Mouse (Mus musculus) limb, embryonic 11.5 days (tissue): Measurements from ENCODE around the gene Sc5d. TPM values are rescaled to one million over a fixed set of nuclear protein-coding genes. Genes with fewer than 3 reads are reported as not detected.

ENCODE experiments used
- ATAC-seq: fragments of 200-750 bp; cut with Nextera tagmentation; 2 replicates; pipeline ENCODE4 v1.8.0; 2017; ENCODE audit warnings: low read depth; ENCODE audit not compliant: insufficient number of reproducible peaks, low FRiP score, low TSS enrichment
- DNase-seq: peaks from one replicate; pipeline ENCODE4 v3.0.0-alpha.2; 2015; ENCODE audit warnings: low spot score
- H3K27ac ChIP-seq: fragments of 300-500 bp; sonication (generic); replicated peaks from 2 replicates; pipeline ENCODE4 v1.5.1; 2014; ENCODE audit warnings: low read depth, mild to moderate bottlenecking, low read length
- H3K27me3 ChIP-seq: fragments of 300-500 bp; sonication (generic); 2 replicates; pipeline ENCODE4 v1.6.1; 2014; ENCODE audit warnings: mild to moderate bottlenecking, low read length, mixed read lengths; ENCODE audit not compliant: control insufficient read depth, insufficient read depth
- H3K36me3 ChIP-seq: fragments of 300-500 bp; sonication (generic); 2 replicates; pipeline ENCODE4 v1.6.1; 2014; ENCODE audit warnings: mild to moderate bottlenecking, low read length, moderate library complexity, mixed read lengths; ENCODE audit not compliant: control insufficient read depth, insufficient read depth
- H3K4me1 ChIP-seq: fragments of 300-500 bp; sonication (generic); 2 replicates; pipeline ENCODE4 v1.6.1; 2014; ENCODE audit warnings: low read length, mixed read lengths; ENCODE audit not compliant: control insufficient read depth, insufficient read depth
- H3K4me2 ChIP-seq: fragments of 300-500 bp; sonication (generic); 2 replicates; pipeline ENCODE4 v1.6.1; 2014; ENCODE audit warnings: low read depth, mild to moderate bottlenecking, moderate library complexity; ENCODE audit not compliant: severe bottlenecking
- H3K4me3 ChIP-seq: fragments of 300-500 bp; sonication (generic); 2 replicates; pipeline ENCODE4 v1.5.1; 2014; ENCODE audit warnings: low read depth, low read length
- H3K9ac ChIP-seq: fragments of 300-500 bp; sonication (generic); 2 replicates; pipeline ENCODE4 v1.6.1; 2014; ENCODE audit warnings: mild to moderate bottlenecking, low read length
- H3K9me3 ChIP-seq: fragments of 300-500 bp; sonication (generic); 2 replicates; pipeline ENCODE4 v1.6.1; 2016; ENCODE audit warnings: low read length; ENCODE audit not compliant: control insufficient read depth
- WGBS: fragments of 180-500 bp; shearing (Covaris S2); extraction: QIAGEN DNeasy Blood & Tissue Kit; methylation state at CpG from one replicate; pipeline ENCODE4 v1.1.7; 2014; 5-methylcytosine and 5-hydroxymethylcytosine counted together
- polyA plus RNA-seq: library from polyadenylated mRNA; unstranded; fragments of >200 nt; fragmentation: Nextera tagmentation; extraction: Ambion mirVana; gene quantifications from 2 replicates; pipeline ENCODE4 v1.2.1, GENCODE M21; 2014

The Sc5d gene
- polyA plus RNA-seq, 1 experiment from 2014 or later = 49.6 TPM

DNA sequence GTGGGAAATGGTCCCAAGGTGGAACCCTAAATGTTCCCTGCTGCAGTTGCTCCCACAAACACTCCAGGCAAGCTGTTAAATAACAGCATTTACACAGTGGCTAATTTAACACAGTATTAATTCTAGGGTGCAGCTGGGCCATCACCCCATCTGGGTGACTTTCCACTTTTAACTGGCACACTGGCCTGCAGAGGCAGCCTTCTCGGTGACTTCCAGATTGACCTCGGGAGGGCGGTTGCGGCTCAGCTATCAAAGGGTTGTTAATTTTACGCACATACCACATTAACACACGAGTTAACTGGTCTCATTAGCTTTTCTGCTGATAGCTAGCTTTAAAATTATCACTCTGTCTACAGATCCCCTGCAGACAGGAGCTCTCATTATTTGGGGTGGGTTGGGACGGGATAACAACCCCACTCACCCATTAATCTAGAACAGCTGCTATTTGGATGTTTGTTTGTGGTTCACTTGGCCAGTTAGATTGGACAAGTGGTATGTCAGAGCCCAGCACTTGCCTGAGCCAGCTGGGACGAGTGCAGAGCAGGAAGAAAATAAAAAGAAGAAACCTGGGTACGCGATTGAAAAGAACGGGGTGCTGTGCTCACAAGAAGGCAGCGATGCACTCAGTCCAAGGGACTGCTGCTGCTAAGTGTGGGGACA, 44.9 kb downstream of the Sc5d start:
- Histone ChIP-seq H3K27me3 (no peaks in the 10 kb centered on the region), H3K36me3 (no peaks in the 10 kb centered on the region), H3K9me3 (no peaks in the 10 kb centered on the region), H3K4me1 (0 out of 2 replicates have a peak, but pooled peaks cover 6% of the 10 kb centered on the region), H3K27ac (no peak overlapping the region), H3K9ac (no peak overlapping the region), H3K4me2 (no peak overlapping the region), H3K4me3 (no peak overlapping the region)
- ATAC-seq = 0 out of 2 replicates have a peak, but pooled peaks have one; percentile 6
- WGBS = 16% methylated on average over 12 of the region's 12 CpGs
- peak; percentile 49 for DNase-seq

- Histone ChIP-seq H3K27ac (no peak overlapping the region), H3K4me2 (no peak overlapping the region), H3K9me3 (no peaks in the 10 kb centered on the region), H3K4me3 (no peak overlapping the region), H3K27me3 (no peaks in the 10 kb centered on the region), H3K36me3 (no peaks in the 10 kb centered on the region), H3K4me1 (0 out of 2 replicates have a peak, but pooled peaks cover 6% of the 10 kb centered on the region), H3K9ac (no peak overlapping the region)
- DNase-seq = no peak
- ATAC-seq = no peak
- WGBS = 82% methylated on average over 10 of the region's 10 CpGs
Measured at GRCm38 (mm10) chr9:42217685-42218084, 46.4 kb downstream of the Sc5d start.

DNA sequence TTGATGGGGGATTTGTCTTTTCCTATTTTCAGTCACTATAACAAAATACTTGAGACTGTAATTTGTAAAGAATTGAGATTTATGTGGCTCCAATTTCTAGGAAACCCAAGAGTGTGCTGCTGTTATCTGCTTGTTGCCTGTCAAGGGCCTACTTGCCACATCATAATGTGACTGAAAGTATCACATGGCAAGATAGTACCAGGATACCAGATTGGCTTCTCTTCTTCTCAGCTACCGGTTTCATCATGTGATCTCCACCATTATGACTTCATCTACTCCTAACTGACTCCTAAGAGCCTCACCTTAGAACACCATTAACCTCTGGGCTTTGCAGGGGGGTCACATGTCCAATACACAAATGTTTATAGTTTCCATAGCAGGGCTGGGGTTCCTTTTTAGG, 49.9 kb downstream of the Sc5d start:
- H3K4me1 ChIP-seq = 0 out of 2 replicates have a peak, but pooled peaks cover 3% of the 10 kb centered on the region
- no peak overlapping the region for H3K4me2 ChIP-seq
- DNase-seq (no peak), ATAC-seq (no peak)
- H3K4me3 ChIP-seq = no peak overlapping the region
- no peak overlapping the region for H3K27ac ChIP-seq
- H3K9me3 ChIP-seq = no peaks in the 10 kb centered on the region
- 69% methylated on average over 1 of the region's 1 CpGs for WGBS
- no peaks in the 10 kb centered on the region for H3K27me3 ChIP-seq
- H3K36me3 ChIP-seq = no peaks in the 10 kb centered on the region
- H3K9ac ChIP-seq = no peak overlapping the region

DNA sequence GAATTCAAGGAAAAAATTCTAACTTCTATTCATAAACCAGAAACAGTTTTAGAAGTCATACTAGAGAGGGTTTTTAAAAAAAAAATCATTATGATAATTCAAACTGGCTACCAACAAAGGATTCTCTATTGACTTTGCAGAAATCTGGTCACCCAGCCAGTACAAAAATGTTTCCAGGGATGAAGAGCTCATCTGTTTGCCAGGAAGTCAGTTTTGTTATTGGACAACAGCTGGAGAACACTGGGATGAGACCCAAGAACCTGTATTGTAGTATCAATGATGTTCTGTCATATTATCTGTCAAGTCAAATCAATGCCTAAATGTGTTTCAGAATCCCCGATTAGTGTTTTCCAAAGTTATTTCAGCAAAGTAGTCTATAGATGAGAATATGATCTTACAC, 50.9 kb downstream of the Sc5d start:
- Histone ChIP-seq H3K9me3 (no peaks in the 10 kb centered on the region), H3K9ac (no peak overlapping the region), H3K4me1 (no peaks in the 10 kb centered on the region), H3K36me3 (no peaks in the 10 kb centered on the region), H3K4me3 (no peak overlapping the region), H3K4me2 (no peak overlapping the region), H3K27me3 (no peaks in the 10 kb centered on the region), H3K27ac (no peak overlapping the region)
- ATAC-seq = no peak
- WGBS = 94% methylated on average over 1 of the region's 1 CpGs
- DNase-seq = no peak

- ATAC-seq (no peak), DNase-seq (no peak)
- Histone ChIP-seq H3K9ac (no peak overlapping the region), H3K27ac (no peak overlapping the region), H3K4me1 (no peaks in the 10 kb centered on the region), H3K4me2 (no peak overlapping the region), H3K4me3 (no peak overlapping the region), H3K36me3 (no peaks in the 10 kb centered on the region), H3K9me3 (no peaks in the 10 kb centered on the region), H3K27me3 (no peaks in the 10 kb centered on the region)
- WGBS = 91% methylated on average over 6 of the region's 6 CpGs
Measured at GRCm38 (mm10) chr9:42209666-42210065, 54.4 kb downstream of the Sc5d start.

DNA sequence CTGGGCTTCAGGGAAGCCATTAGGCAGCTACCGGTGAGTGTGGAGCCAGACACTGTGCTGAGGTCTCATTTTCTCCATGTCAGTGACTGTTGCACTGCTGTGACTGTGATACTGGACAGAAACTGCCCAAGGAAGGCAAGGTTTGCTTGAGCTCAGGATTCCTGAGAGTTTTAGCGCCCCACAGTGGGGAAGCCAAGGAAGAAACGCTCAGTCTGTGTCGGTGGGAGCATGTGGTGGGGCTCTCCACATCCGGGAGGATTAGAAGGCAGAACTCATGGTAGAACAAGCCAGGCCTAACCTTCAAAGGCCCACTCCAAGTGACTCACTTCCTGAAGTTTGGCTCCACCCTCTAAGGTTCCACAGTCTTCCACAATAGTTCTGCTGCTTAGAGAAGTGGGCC, 55.6 kb downstream of the Sc5d start:
- ATAC-seq (no peak), DNase-seq (peak; percentile 40)
- 35% methylated on average over 5 of the region's 5 CpGs for WGBS
- Histone ChIP-seq H3K27me3 (no peaks in the 10 kb centered on the region), H3K4me1 (no peaks in the 10 kb centered on the region), H3K4me3 (no peak overlapping the region), H3K4me2 (no peak overlapping the region), H3K9ac (no peak overlapping the region), H3K9me3 (no peaks in the 10 kb centered on the region), H3K27ac (no peak overlapping the region), H3K36me3 (no peaks in the 10 kb centered on the region)

DNA sequence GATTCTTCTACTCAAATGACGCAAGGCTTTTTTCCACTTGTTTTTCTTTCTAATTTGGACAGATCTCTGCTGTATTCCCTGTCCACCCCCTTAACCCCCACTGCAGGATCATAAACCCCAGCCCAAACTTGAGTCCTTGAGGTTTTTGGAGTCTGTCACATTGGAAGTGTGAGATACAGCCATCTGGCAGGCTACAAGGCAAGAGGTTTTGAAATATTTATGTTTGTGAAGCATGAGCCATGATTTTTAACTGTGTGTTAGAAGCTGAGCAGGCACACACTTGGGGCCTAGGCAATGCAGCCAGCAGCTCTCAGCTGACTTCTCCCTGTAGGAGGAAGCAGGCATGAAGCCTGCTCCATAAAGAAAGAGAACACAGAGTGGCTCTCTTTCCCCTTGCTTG, 57.3 kb downstream of the Sc5d start:
- H3K27ac ChIP-seq = no peak overlapping the region; the same call in 1 of the 2 replicates
- ATAC-seq (no peak), DNase-seq (no peak)
- no peak overlapping the region for H3K4me2 ChIP-seq
- no peaks in the 10 kb centered on the region for H3K27me3 ChIP-seq
- H3K9me3 ChIP-seq = no peaks in the 10 kb centered on the region
- no peaks in the 10 kb centered on the region for H3K4me1 ChIP-seq
- 76% methylated on average over 1 of the region's 1 CpGs for WGBS
- no peaks in the 10 kb centered on the region for H3K36me3 ChIP-seq
- no peak overlapping the region for H3K4me3 ChIP-seq
- no peak overlapping the region for H3K9ac ChIP-seq

- no peak overlapping the region for H3K27ac ChIP-seq
- no peaks in the 10 kb centered on the region for H3K27me3 ChIP-seq
- no peak for ATAC-seq
- no peaks in the 10 kb centered on the region for H3K4me1 ChIP-seq
- 89% methylated on average over 5 of the region's 5 CpGs for WGBS
- no peaks in the 10 kb centered on the region for H3K36me3 ChIP-seq
- no peak overlapping the region for H3K4me3 ChIP-seq
- DNase-seq = no peak
- no peak overlapping the region for H3K9ac ChIP-seq
- H3K9me3 ChIP-seq = no peaks in the 10 kb centered on the region
- H3K4me2 ChIP-seq = no peak overlapping the region
Measured at GRCm38 (mm10) chr9:42202271-42202670, 61.8 kb downstream of the Sc5d start.
